Mouse (Mus musculus) liver, adult 2 months (tissue): ENCODE measurements around the gene Gm525. TPM values are rescaled to one million over a fixed set of nuclear protein-coding genes. Genes with fewer than 3 reads are reported as not detected.
"Not testable (repeated sequence)": the region's sequence is repeated elsewhere in the genome, so short reads cannot be mapped to it uniquely, and the experiment has no call there.

Experiments used
- DNase-seq: peaks from one replicate; pipeline ENCODE4 v3.0.0-alpha.2; 2011; ENCODE audit warnings: low read depth, low spot score; ENCODE audit errors: extremely low read depth
- H3K27ac ChIP-seq: fragments of 200-500 bp; replicated peaks from 2 replicates; pipeline ENCODE4 v1.5.1; 2012; ENCODE audit warnings: low read depth, mild to moderate bottlenecking, control low read depth, inconsistent platforms, low read length; ENCODE audit not compliant: insufficient read depth
- H3K27me3 ChIP-seq: fragments of 200-500 bp; 2 replicates; pipeline ENCODE4 v1.6.1; 2012; ENCODE audit warnings: mild to moderate bottlenecking, moderate library complexity, low read length, inconsistent platforms; ENCODE audit not compliant: control insufficient read depth, insufficient read depth
- H3K36me3 ChIP-seq: fragments of 200-500 bp; 2 replicates; pipeline ENCODE4 v1.6.1; 2012; ENCODE audit warnings: low read length, inconsistent platforms; ENCODE audit not compliant: control insufficient read depth, insufficient read depth
- H3K4me1 ChIP-seq: fragments of 200-500 bp; 2 replicates; pipeline ENCODE4 v1.6.1; 2011; ENCODE audit warnings: low read length; ENCODE audit not compliant: control insufficient read depth, insufficient read depth
- H3K4me3 ChIP-seq: fragments of 200-500 bp; 2 replicates; pipeline ENCODE4 v1.5.1; 2011; ENCODE audit warnings: low read depth, mild to moderate bottlenecking, control low read depth, low read length, moderate library complexity; ENCODE audit not compliant: insufficient read depth
- H3K79me2 ChIP-seq: fragments of 200-500 bp; 2 replicates; pipeline ENCODE4 v1.6.1; 2012; ENCODE audit warnings: inconsistent platforms, mild to moderate bottlenecking, low read length, moderate library complexity; ENCODE audit not compliant: control insufficient read depth, insufficient read depth
- H3K9ac ChIP-seq: fragments of 200-500 bp; 2 replicates; pipeline ENCODE4 v1.6.1; 2012; ENCODE audit warnings: low read depth, mild to moderate bottlenecking, control low read depth, inconsistent platforms, low read length
- CTCF ChIP-seq: fragments of 200-500 bp; IDR thresholded peaks from 2 replicates; pipeline ENCODE4 v1.5.1; 2011; ENCODE audit warnings: low read depth, low read length, control low read depth
- POLR2A ChIP-seq: fragments of 200-500 bp; IDR thresholded peaks from 2 replicates; pipeline ENCODE4 v1.6.1; 2011; ENCODE audit warnings: low read length, control low read depth; ENCODE audit not compliant: insufficient read depth; ENCODE audit errors: extremely low read depth
- WGBS: fragments of 180-500 bp; shearing (Covaris S2); methylation state at CpG from one replicate; pipeline ENCODE4 v1.1.7; 2018; 5-methylcytosine and 5-hydroxymethylcytosine counted together
- polyA plus RNA-seq: library from polyadenylated mRNA; depleted of rRNA; stranded (reverse); fragments of >200 nt; gene quantifications from 2 replicates; pipeline ENCODE4 v1.2.3, GENCODE M21; 2012
- total RNA-seq: library from RNA; depleted of rRNA; stranded (reverse); fragments of >200 nt; gene quantifications from 2 replicates; pipeline ENCODE4 v1.2.3, GENCODE M21; 2014

Gene Gm525
- total and polyA plus RNA-seq, 2 experiments, result not detected

DNA sequence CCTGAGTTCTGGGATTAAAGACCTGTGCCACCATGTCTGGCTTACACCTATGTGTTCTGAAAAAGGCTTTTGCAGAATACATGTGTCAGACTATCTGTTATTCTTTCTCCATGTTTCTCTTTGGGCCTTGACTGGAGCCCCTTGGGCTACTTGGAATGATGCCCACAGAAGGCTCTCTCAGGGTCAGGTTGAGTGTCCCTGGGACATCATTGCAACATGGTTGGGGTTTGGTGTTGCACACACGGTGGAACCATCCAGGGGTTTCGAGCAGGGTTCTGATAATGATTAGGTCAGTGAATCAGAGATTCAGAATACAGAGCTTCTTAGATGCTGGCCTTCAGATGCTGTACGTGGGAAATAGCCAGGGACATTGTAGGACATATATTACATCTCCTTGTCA lies 4.7 kb downstream of the Gm525 start:
- Histone ChIP-seq H3K4me1 (no peaks in the 10 kb centered on the region), H3K36me3 (no peaks in the 10 kb centered on the region), H3K9ac (no peak overlapping the region), H3K4me3 (no peak overlapping the region), H3K79me2 (no peaks in the 10 kb centered on the region), H3K27ac (no peak overlapping the region), H3K27me3 (no peaks in the 10 kb centered on the region)
- WGBS, result 58% methylated on average over 3 of the region's 3 CpGs
- TF ChIP-seq CTCF (no peak), POLR2A (no peak)
- no peak for DNase-seq

DNA sequence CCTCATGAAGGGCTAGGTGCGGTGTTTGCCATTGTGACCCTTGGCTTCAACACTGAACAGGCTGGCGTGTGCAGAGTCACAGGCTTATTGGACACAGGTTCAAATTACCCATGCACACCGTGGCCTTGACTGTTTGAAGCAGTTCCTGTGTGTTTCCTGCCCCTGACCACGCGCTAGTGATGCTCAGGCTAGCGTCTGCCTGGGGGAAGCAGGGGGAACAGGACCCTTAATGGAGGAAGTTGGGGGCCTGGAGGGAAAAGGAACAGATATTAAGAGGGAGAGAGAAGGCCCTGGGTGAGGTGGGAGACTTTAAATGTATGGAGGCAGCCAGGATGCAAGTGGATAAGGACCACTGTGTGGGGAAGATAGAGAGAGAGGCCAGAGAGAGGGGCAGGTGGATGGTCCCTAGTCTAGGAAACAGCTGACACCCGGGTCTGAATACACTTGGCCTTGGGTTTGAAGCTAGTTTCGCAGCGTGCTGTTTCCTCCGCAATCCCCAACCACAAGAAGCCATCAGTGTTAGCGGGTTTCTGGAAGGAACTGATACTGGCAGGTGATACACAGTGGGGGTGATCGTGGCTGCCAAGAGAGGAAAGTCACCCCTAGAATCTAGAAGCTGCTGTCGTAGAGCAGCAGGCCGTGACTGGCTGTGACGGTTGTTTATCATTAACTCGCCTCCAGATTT lies 5.5 kb downstream of the Gm525 start:
- H3K36me3 ChIP-seq, result no peaks in the 10 kb centered on the region
- H3K79me2 ChIP-seq, result no peaks in the 10 kb centered on the region
- no peak for TF ChIP-seq CTCF
- no peak for TF ChIP-seq POLR2A
- no peaks in the 10 kb centered on the region for H3K4me1 ChIP-seq
- 81% methylated on average over 16 of the region's 16 CpGs for WGBS
- no peaks in the 10 kb centered on the region for H3K27me3 ChIP-seq
- no peak overlapping the region for H3K27ac ChIP-seq
- no peak overlapping the region for H3K4me3 ChIP-seq
- no peak for DNase-seq
- no peak overlapping the region for H3K9ac ChIP-seq

DNA sequence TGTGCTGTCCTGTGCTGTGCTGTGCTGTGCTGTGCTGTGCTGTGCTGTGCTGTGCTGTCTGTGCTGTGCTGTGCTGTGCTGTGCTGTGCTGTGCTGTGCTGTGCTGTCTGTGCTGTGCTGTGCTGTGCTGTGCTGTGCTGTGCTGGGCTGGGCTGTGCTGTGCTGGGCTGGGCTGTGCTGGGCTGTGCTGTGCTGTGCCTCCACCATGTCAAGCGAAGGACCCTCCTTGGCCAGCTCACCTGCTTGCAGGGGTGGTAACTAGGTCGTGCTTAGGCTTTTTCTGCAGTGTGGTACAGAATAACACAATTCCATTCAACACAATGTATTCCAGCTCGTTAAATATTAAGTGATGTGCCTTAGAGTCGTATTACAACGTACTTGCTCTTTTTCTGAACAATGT lies 8.3 kb downstream of the Gm525 start:
- not testable (repeated sequence) for H3K27me3 ChIP-seq, H3K4me3 ChIP-seq, DNase-seq, H3K27ac ChIP-seq, H3K36me3 ChIP-seq, H3K79me2 ChIP-seq, H3K4me1 ChIP-seq, H3K9ac ChIP-seq
- 58% methylated on average over 5 of the region's 5 CpGs for WGBS

DNA sequence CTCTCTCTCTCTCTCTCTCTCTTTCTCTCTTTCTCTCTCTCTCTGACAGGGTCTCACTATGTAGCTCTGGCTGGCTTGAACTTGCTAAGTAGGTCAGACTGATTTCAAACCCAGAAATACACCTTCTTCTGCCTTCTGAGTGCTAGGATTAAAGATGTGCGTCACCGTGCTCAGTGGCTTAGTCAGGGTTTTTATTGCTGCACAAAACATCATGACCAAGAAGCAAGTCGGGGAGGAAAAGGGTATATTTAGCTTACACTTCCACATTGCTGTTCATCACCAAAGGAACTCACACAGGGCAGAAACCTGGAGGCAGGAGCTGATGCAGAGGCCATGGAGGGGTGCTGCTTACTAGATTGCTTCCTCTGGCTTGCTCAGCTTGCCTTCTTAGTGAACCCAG lies 9.1 kb downstream of the Gm525 start:
- H3K9ac ChIP-seq, H3K4me1 ChIP-seq, H3K4me3 ChIP-seq, H3K27me3 ChIP-seq, H3K79me2 ChIP-seq, H3K36me3 ChIP-seq, H3K27ac ChIP-seq, DNase-seq: not testable (repeated sequence)
- whole genome bisulfite sequencing, result 86% methylated on average over 3 of the region's 3 CpGs

DNA sequence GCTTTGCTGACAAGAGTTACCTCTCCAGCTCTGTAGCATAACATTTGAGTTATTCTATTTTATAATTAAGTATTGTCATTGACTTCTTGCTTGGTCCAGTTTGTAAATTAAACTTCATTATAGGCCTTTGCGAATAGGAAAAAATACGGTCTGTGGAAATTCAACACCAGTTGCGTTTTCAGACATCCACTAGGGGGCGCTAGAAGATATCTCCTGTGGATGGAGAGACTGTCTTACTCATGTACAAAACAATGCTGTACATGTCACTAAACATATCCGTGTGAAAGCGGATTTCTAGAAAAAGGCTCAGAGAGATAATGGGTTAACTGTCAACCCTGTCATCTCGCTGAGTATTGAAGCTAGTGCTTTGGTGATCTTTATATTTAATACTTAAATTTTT lies 11.0 kb downstream of the Gm525 start:
- Histone ChIP-seq H3K4me1 (no peaks in the 10 kb centered on the region), H3K27me3 (no peaks in the 10 kb centered on the region), H3K36me3 (no peaks in the 10 kb centered on the region), H3K27ac (no peak overlapping the region), H3K79me2 (no peaks in the 10 kb centered on the region), H3K4me3 (no peak overlapping the region), H3K9ac (no peak overlapping the region)
- TF ChIP-seq POLR2A (no peak), CTCF (no peak)
- 43% methylated on average over 7 of the region's 7 CpGs for WGBS
- DNase-seq, result no peak

DNA sequence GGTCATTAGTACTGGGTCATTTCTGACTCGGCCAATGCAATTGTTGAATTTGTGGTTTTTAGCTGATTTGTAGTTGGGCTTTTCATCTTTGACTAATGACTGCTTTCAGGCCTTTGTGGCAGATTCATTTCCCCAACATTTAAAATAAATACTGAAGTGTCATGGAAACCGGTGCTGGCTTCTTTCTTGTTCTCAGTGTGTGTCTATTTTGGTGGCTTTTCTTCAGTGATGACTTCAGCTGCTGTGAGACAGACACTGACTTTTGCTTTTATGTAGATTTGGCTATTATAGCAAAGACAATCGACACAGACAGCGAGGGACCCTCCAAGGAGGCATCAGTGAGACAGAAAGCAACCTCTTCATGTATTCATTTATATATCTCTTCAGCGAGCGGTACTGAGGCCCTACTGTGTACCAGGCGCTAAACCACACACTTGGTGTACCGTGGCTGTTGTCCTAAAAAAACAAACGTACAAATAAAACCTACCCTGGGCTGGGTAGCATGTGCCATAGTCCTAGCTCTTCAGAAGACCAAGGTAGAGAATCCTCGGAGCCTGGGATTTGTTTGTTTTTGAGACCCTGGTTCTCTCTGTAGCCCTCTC lies 12.7 kb downstream of the Gm525 start:
- no peaks in the 10 kb centered on the region for H3K4me1 ChIP-seq
- no peaks in the 10 kb centered on the region for H3K79me2 ChIP-seq
- no peak overlapping the region for H3K9ac ChIP-seq
- H3K27me3 ChIP-seq, result no peaks in the 10 kb centered on the region
- no peaks in the 10 kb centered on the region for H3K36me3 ChIP-seq
- WGBS, result 82% methylated on average over 10 of the region's 10 CpGs
- H3K27ac ChIP-seq, result no peak overlapping the region
- no peak overlapping the region for H3K4me3 ChIP-seq
- no peak for DNase-seq
- no peak for TF ChIP-seq POLR2A
- TF ChIP-seq CTCF, result no peak
